Mouse (Mus musculus) spleen, adult 10 weeks (tissue): ENCODE measurements around the gene Rnf187. TPM values are rescaled to one million over a fixed set of nuclear protein-coding genes. Genes with fewer than 3 reads are reported as not detected.

Experiments
- polyA plus RNA-seq: library from polyadenylated mRNA; stranded (reverse); fragments of 350-450 nt; fragmentation: Illumina TruSeq; extraction: RNeasy Lipid Tissue Mini Kit (QIAGEN cat#74804); gene quantifications from one replicate; pipeline ENCODE4 v1.2.3, GENCODE M21; 2015; ENCODE audit warnings: low replicate concordance; ENCODE audit not compliant: insufficient read depth

The Rnf187 gene
- polyA plus RNA-seq = 68.8 TPM

DNA sequence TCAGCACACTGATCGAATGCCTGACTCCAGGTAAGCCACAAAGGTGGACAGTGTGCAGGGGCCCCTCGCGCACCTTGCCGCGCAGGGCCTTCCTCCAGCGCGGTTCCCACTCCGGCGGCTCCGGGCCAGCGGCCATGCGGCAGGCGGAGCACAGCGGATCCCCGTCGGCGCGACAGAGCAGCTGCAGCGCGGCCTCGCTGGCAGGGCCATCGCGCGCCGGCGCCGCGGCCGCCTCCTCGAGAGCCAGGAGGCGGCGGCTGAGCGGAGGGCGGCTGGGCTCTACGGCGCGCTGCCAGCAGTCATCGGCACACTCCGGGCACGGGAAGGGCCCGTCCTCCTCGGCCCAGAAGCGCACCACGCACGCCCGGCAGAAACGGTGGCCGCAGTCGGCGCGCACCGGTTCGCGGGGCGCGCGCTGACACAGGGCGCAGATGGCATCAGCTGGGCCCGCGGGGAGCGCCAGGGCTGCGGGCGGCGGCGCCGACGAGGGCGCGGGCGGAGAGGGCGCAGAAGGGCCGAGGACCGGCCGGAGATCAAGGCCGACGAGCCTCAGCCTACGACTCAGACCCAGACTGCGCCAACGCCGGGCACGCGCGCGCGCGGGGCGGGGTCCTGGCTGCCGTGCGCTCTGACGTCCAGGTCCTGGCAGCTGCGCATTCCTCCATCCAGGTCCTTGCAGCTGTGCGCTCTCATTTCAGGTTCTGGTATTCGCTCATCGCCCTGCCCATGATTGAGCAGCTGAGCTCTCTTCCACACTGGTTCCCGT lies at the start of gene Rnf187:
Gene Rnf187 (minus strand): TSS at position 595 of the 766 bp plus-strand sequence.

DNA sequence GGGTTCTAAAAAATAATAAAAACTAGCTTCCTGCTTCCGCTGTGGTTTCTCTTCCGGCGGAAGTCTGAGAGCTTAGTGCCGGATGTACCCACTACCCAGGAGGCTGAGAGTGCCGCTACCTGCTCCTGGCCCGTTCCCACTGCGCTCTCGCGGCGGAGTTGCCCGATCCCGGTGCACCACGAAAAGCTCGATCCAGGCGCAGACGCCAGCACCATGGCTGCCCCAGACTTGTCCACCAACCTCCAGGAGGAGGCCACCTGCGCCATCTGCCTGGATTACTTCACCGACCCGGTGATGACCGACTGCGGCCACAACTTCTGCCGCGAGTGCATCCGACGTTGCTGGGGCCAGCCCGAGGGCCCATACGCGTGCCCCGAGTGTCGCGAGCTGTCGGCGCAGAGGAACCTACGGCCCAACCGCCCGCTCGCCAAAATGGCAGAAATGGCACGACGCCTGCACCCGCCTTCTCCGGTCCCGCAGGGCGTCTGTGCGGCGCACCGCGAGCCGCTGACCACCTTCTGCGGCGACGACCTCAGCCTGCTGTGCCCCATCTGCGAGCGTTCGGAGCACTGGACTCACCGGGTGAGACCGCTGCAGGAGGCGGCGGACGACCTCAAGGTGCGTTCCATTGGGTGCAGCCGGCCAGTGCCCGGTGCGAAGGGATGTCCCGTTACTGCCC lies 39.5 kb upstream of the Rnf187 start, which contains the start of gene Trim11:
Gene Trim11 (plus strand): TSS at position 67 of the 679 bp plus-strand sequence.

DNA sequence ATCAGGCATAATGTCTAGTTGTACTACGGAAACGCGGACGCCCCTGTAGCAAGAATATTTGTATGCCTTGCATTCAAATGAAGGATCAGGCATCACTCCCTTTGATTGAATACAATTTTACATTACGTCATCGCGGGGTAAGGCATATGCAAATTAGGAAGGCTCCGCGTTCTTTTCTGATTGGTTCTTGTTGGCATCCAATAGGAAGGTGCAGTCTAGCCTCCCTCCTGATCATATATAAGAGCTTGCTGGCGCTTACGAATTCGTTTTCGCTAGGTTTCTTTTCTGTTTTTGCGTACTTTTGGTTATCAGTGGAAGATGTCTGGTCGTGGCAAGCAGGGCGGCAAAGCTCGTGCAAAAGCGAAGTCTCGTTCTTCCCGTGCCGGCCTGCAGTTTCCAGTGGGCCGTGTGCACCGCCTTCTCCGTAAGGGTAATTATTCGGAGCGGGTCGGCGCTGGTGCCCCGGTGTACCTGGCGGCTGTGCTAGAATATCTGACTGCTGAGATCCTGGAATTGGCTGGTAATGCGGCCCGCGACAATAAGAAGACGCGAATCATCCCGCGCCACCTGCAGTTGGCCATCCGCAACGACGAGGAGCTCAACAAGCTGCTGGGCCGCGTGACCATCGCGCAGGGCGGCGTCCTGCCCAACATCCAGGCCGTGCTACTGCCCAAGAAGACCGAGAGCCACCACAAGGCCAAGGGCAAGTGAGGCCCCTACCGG lies 15.9 kb upstream of the Rnf187 start, which contains the start of the genes Hist3h2a and Trim17:
Gene Hist3h2a (plus strand): TSS at position 266 of the 723 bp plus-strand sequence.
Gene Trim17 (plus strand): TSS at position 266 of the 723 bp plus-strand sequence.

DNA sequence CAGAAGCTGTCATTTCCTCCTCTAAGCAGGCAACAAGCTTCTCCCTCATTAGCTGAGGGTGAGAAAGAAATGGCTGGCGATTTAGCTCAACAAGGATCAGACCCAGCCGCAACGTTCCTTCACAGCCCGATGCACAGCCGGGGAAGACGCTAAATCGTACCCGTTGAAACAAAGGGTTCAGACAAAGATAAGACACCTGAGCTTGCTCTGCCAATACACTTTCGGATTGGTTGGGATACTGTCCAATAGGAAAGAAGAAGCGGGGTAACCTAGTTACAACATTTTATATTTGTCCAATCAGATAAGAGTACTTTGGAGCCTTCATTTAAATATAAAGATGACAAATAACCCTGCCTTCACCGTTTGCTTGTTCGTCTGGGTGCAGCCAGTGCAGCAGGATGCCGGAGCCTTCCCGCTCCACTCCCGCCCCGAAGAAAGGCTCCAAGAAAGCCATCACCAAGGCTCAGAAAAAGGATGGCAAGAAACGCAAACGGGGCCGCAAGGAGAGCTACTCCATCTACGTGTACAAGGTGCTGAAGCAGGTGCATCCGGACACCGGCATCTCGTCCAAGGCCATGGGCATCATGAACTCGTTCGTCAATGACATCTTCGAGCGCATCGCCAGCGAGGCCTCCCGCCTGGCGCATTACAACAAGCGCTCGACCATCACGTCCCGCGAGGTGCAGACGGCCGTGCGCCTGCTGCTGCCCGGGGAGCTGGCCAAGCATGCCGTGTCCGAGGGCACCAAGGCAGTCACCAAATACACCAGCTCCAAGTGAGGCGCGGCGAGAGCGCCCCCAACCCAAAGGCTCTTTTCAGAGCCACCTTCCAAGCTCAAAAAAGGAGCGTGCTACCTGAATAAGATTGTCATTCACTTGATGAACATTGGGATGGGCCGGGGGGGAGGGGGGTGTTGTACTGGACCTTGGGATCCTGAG lies 10.1 kb upstream of the Rnf187 start, which contains the start of gene Hist3h2ba:
Gene Hist3h2ba (plus strand): TSS at position 379 of the 938 bp plus-strand sequence.

DNA sequence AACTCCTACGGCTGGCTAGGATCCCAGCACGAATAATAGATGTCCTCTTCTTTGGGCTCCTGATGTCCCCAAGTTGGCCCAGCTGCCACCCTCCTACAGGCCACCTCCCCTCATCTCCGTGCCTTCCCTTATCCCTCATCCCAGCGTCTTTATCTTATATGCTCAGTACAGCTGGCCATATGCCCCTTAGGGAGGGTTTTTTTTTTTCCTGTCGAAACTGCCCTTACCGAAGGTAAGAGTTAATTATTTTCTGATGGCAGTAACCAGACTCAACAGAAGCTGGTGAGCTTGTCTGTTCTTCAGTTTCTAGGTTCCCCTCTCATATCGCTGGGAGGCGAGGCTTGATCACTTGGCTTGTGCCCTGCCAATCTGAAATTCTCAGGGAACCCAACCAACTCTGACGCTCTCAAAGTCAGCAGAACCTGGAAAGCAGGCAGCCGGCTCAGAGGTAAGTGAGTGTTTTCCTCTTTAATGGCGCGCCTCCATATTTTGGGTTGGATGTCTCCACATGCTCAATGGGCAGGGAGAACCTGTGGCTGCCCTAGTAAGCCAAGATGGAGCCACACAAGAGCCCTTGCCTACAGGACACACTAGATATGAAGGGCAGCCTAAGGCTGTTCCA lies 20.9 kb downstream of the Rnf187 start, which contains the start of gene Btnl10:
Gene Btnl10 (plus strand): TSS at position 164 of the 622 bp plus-strand sequence.

DNA sequence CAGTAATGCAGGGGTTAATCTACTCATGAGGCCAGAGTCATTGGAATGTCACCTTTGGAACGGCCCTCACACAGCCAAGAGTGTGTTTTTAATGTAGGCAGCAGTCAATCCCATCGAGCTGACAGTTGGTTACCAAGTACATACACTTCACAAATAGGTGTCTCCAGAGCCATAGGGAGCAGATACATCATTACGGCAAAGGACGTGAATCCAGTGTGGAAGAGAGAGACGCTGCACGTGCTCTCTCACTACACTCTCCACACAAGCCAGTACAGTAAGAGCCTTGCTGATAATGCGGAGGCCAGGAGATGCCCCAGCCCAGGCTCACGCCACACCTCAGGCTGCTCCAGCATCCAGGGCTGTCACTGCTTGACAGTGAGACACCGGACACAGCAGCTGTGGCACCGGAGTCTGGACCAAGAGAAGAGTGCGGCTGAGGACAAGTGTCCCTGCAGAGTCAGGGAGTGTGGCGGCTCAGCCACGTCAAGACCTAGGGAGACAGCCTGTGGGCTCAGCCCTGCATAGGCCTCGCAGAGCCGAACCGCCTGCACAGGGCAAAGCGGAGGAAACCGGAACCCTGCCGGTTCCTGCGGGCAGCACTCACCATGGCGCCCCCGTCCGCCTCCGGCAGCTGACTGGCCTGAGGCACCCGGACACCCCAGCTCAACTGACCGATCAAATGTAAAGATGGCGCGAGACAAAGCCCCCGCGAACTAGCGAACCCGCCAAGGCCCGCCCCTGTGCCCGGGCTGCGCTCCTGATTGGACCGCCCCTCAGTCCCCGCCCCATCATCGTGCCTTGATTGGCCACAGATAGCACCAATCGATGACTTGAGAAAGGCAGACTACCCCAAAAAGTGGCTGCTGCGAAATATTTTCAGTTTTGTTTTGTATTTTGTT lies 35.0 kb downstream of the Rnf187 start, which contains the start of gene Zfp39:
Gene Zfp39 (minus strand): TSS at position 715 of the 899 bp plus-strand sequence.

Other genes with a start within 250 kb of the Rnf187 start
- gene Olfr319, start 239.8 kb downstream of the Rnf187 start, polyA plus RNA-seq = not detected
- not detected for gene Olfr318, start 214.9 kb downstream of the Rnf187 start, polyA plus RNA-seq
- not detected for gene Olfr317, start 199.7 kb downstream of the Rnf187 start, polyA plus RNA-seq
- not detected for gene Olfr316, start 186.2 kb downstream of the Rnf187 start, polyA plus RNA-seq
- gene Olfr315, start 165.7 kb downstream of the Rnf187 start, polyA plus RNA-seq = not detected
- not detected for gene Olfr314, start 156.0 kb downstream of the Rnf187 start, polyA plus RNA-seq
- gene Fam183b, start 137.0 kb downstream of the Rnf187 start, polyA plus RNA-seq = not detected
- not detected for gene Olfr313, start 123.9 kb downstream of the Rnf187 start, polyA plus RNA-seq
- gene Olfr312, start 109.7 kb downstream of the Rnf187 start, polyA plus RNA-seq = not detected
- gene Olfr311, start 99.7 kb downstream of the Rnf187 start, polyA plus RNA-seq = not detected
- gene Gm12258, start 91.8 kb downstream of the Rnf187 start, polyA plus RNA-seq = 16.5 TPM
- 10.1 TPM for gene 2810021J22Rik, start 71.7 kb downstream of the Rnf187 start, polyA plus RNA-seq
- gene Zfp39, start 34.7 kb downstream of the Rnf187 start, polyA plus RNA-seq = 7.4 TPM
- gene Btnl10, start 21.0 kb downstream of the Rnf187 start, polyA plus RNA-seq = 10.0 TPM
- gene Hist3h2ba, start 10.0 kb upstream of the Rnf187 start, polyA plus RNA-seq = 1.5 TPM
- gene Hist3h2a, start 15.8 kb upstream of the Rnf187 start, polyA plus RNA-seq = 11.2 TPM
- gene Trim17, start 15.8 kb upstream of the Rnf187 start, polyA plus RNA-seq = 0.17 TPM
- 35.2 TPM for gene Trim11, start 39.2 kb upstream of the Rnf187 start, polyA plus RNA-seq
- gene Obscn, start 197.5 kb upstream of the Rnf187 start, polyA plus RNA-seq = 0.64 TPM
- gene Iba57, start 224.8 kb upstream of the Rnf187 start, polyA plus RNA-seq = 4.6 TPM
- 0.69 TPM for gene Gjc2, start 244.3 kb upstream of the Rnf187 start, polyA plus RNA-seq